Mouse (Mus musculus) thymus, adult 2 months (tissue): ENCODE measurements around the gene Tekt5.

Experiments
- CTCF ChIP-seq: fragments of 200-500 bp; IDR thresholded peaks from 2 replicates; pipeline ENCODE4 v1.5.1; 2012; ENCODE audit warnings: mild to moderate bottlenecking, control low read depth, low read length, moderate library complexity, borderline replicate concordance; ENCODE audit not compliant: control insufficient read depth, poor library complexity, insufficient read depth; ENCODE audit errors: extremely low read depth
- POLR2A ChIP-seq: fragments of 200-500 bp; IDR thresholded peaks from 2 replicates; pipeline ENCODE4 v1.6.1; 2012; ENCODE audit warnings: mild to moderate bottlenecking, low read length, control low read depth, moderate library complexity; ENCODE audit not compliant: control insufficient read depth, poor library complexity, insufficient read depth; ENCODE audit errors: extremely low read depth

GRCm38 (mm10) chr16:10317197-10317544 lies 78.1 kb downstream of the Tekt5 start:
- TF ChIP-seq CTCF, result no peak
- no peak for TF ChIP-seq POLR2A
